Mouse (Mus musculus): ENCODE data around the gene Cdkn2c. TPM values are rescaled to one million over a fixed set of nuclear protein-coding genes. Genes with fewer than 3 reads are reported as not detected.

The Cdkn2c gene
- polyA plus RNA-seq, 1 experiment from 2014 or later: 10.6 TPM

DNA sequence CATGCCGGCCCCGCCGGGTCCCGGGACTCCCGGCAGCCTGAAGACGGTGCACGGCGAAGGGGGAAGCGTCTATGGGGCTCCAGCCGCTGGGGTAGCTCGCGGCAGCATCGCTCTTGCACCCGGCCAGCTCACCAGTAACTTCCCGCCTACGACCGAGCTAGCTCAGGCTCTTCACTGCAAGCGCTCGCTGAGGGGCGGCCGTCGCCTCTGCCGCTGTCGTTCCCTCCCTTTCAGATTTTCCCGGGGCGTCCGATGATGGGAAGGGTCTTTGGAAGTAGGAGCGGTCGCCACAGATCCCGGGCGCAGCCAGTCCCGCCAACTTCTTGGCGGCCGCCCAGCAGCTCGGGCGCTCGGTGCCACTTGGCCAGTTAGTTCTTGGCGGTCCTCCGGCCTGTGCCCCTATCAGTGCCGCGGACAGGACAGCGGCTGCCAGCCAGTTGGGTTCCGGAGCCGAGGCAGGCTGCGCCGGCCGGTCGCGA is 968 bp downstream of the Cdkn2c start:
- H3K36me3 ChIP-seq: no peaks in the 10 kb centered on the region
- under 1% methylated on average over 44 of the region's 49 CpGs for WGBS
- peak overlapping the region; percentile 98 for H3K4me2 ChIP-seq
- H3K27me3 ChIP-seq (replicated peaks): peaks cover 6% of the 10 kb centered on the region
- H3K9ac ChIP-seq: peak overlapping the region; percentile 61
- H3K4me1 ChIP-seq: peaks cover 10% of the 10 kb centered on the region; the same call in 1 of the 2 replicates
- no peaks in the 10 kb centered on the region for H3K9me3 ChIP-seq
- H3K4me3 ChIP-seq (replicated peaks): peak overlapping the region; percentile 78
- peak overlapping the region; percentile 80 for H3K27ac ChIP-seq
- ATAC-seq (ENCODE audit: insufficient read depth, low FRiP score, low read depth): peak; percentile 28; the same call in 1 of the 2 replicates

DNA sequence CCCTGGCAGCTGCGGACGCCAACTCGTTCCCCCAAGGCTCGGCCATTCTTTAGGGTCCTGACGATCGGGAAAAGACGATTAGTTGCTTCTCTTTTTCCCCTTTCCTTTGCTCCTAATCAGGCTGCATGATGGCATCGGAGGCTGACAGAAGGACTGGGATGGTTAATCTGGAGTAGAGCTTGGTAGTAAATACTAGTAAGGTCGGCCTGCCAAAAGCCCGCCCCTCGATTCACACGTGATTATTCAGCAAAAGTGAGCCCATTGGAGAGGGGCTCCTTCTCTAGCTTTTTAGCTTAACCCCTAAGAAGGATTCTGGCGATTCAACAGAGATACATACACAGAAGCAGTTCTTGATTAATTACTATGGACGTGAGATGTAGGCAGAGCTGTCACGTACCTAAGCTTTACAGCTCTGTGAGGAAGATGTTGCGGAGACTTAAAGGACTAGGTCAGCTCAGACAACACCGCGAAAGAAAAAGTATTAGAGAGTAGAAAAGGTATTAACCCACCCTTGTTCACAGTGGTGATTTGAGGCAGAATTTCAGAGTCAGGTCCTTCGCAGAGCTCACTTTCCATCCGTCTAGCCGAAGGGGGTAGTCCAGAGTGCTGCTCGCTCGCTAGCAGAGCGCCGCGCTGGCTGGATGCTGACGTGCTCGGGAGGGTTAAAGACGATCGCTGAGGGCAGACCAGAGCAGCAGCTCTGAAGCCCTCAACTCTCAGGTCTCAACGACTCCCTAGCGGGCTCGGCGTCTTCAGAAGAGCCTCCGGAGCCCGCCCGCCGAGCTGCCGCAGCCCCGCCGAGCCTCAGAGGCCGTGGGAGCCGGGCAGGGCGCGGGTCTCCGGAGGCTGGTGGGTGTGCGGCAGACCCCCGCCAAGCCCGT is 1.6 kb downstream of the Cdkn2c start:
- WGBS: under 1% methylated on average over 48 of the region's 49 CpGs
- peak overlapping the region; percentile 98 for H3K4me2 ChIP-seq
- H3K27ac ChIP-seq: peak overlapping the region; percentile 80; the same call in 1 of the 2 replicates
- peak overlapping the region; percentile 78 for H3K4me3 ChIP-seq (replicated peaks)
- no peak for ATAC-seq (ENCODE audit: insufficient read depth, low FRiP score, low read depth)
- H3K36me3 ChIP-seq: no peaks in the 10 kb centered on the region
- peak overlapping the region; percentile 61 for H3K9ac ChIP-seq
- peaks cover 9% of the 10 kb centered on the region for H3K27me3 ChIP-seq (replicated peaks)
- peaks cover 10% of the 10 kb centered on the region; the same call in 1 of the 2 replicates for H3K4me1 ChIP-seq
- no peaks in the 10 kb centered on the region for H3K9me3 ChIP-seq

DNA sequence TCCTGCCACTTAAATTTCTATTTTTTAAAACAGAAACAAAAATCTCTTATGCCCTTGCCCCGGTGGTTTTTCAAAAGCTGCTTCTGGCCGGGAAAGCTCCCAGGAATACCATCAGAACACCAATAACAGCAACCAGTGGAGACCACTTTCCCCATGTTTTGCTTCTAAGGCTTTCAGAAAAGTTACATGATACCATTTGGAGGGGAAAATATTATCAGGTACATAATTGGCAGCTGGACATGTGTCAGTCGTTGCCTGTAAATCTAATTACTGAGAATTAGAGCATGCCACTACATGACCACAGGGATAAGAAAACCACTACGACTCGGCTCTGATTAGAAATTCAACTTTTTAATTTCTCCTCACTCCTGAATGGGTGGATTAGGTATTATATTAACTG is 2.9 kb downstream of the Cdkn2c start:
- Histone ChIP-seq H3K36me3 (no peaks in the 10 kb centered on the region), H3K4me2 (peak overlapping the region; percentile 11; the same call in 1 of the 2 replicates)
- 19% methylated on average over 5 of the region's 5 CpGs for WGBS

DNA sequence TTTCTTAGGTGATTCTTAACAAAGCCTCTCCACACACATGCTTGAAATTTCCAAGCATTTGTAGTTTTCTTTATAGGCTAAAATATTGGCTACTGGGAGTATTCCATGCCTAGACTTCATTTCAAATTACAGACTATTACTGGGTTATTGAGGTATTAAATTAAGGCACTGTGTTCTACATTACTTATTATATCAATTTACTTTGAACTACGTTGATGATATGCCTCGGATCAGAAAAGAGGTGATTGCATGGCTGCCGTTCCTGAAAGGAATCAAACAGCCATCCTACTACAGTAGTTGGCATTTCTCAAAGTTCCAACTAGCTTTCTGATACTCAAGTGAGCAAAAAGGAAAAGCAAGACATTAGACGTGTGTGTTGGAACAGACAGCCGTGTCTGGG is 4.7 kb downstream of the Cdkn2c start:
- Histone ChIP-seq H3K4me1 (peaks cover 19% of the 10 kb centered on the region), H3K9me3 (no peaks in the 10 kb centered on the region), H3K27ac (no peak overlapping the region), H3K4me3 (replicated peaks) (no peak overlapping the region), H3K4me2 (no peak overlapping the region), H3K36me3 (no peaks in the 10 kb centered on the region), H3K27me3 (replicated peaks) (peaks cover 26% of the 10 kb centered on the region), H3K9ac (no peak overlapping the region)
- ATAC-seq (ENCODE audit: insufficient read depth, low FRiP score, low read depth): no peak
- WGBS: 33% methylated on average over 5 of the region's 5 CpGs

More for the DNA sequence above, 2.9 kb downstream of the Cdkn2c start:
- Histone ChIP-seq H3K4me1 (peaks cover 10% of the 10 kb centered on the region; the same call in 1 of the 2 replicates), H3K27ac (no peak overlapping the region), H3K27me3 (replicated peaks) (peaks cover 16% of the 10 kb centered on the region), H3K9me3 (no peaks in the 10 kb centered on the region), H3K9ac (no peak overlapping the region), H3K4me3 (replicated peaks) (peak overlapping the region; percentile 18; the same call in 1 of the 2 replicates)
- no peak for ATAC-seq (ENCODE audit: insufficient read depth, low FRiP score, low read depth)

DNA sequence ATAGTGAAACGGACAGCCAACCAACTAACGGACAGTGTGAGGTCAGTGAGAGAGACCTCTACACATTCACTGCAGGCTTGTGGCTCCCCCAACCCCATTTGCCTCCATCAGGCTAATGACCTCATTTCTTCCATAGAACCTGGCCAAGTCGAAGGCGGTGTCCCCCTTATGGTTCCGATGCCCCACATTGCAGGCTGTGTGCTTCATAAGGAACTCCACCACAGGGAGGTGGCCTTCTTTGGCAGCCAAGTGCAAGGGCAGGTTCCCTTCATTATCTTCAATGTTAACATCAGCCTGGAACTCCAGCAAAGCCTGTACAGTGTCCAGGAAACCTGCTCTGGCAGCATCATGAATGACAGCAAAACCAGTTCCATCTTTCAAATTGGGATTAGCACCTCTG is 5.8 kb downstream of the Cdkn2c start:
- Histone ChIP-seq H3K4me3 (replicated peaks) (no peak overlapping the region), H3K4me1 (peaks cover 23% of the 10 kb centered on the region), H3K27ac (no peak overlapping the region), H3K9me3 (no peaks in the 10 kb centered on the region), H3K9ac (no peak overlapping the region), H3K4me2 (no peak overlapping the region), H3K36me3 (no peaks in the 10 kb centered on the region), H3K27me3 (replicated peaks) (peaks cover 27% of the 10 kb centered on the region)
- no peak for ATAC-seq (ENCODE audit: insufficient read depth, low FRiP score, low read depth)
- WGBS: 38% methylated on average over 5 of the region's 5 CpGs

DNA sequence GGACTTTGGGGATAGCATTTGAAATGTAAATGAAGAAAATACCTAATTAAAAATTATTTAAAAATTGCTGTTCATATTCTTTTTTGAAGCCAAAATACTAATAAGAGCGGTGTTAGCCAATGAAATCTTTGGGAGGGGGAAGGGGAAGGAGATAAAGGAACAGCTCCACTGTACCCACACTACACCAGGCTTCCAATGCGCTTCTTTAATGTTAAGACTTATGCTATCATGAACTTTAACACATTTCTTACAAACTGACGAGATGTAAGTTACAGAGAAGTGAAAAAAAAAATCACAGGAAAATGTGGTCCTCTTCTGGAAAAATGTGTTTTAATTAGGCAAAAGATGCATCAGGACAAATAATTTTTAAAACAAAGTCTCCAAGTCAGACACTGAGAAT is 6.4 kb downstream of the Cdkn2c start:
- peaks cover 23% of the 10 kb centered on the region for H3K4me1 ChIP-seq
- H3K9me3 ChIP-seq: no peaks in the 10 kb centered on the region
- H3K27me3 ChIP-seq (replicated peaks): peaks cover 27% of the 10 kb centered on the region
- H3K36me3 ChIP-seq: no peaks in the 10 kb centered on the region
- 40% methylated on average over 3 of the region's 3 CpGs for WGBS
- H3K27ac ChIP-seq: no peak overlapping the region
- no peak overlapping the region for H3K4me2 ChIP-seq
- H3K9ac ChIP-seq: no peak overlapping the region
- H3K4me3 ChIP-seq (replicated peaks): no peak overlapping the region
- no peak for ATAC-seq (ENCODE audit: insufficient read depth, low FRiP score, low read depth)

DNA sequence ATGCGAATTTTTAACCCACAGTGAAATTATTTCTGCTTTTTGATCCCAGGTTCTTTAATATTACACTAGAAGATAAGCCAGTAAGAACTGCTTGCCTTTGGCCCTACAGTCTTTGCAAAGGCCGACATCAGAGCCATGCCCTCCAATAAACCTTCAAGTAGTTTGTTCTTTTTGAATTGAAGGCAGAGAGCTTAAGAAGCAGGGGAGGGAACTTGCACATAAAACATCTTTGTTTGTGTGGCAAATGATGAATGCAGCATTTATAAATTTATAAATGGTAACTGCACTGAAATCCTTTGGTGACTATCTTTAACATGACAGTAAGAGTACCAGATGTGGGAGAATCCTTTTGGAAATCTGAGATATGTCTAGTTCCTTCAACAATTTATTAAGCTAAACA is 7.4 kb downstream of the Cdkn2c start:
- H3K9ac ChIP-seq: no peak overlapping the region
- no peak for ATAC-seq (ENCODE audit: insufficient read depth, low FRiP score, low read depth)
- H3K9me3 ChIP-seq: no peaks in the 10 kb centered on the region
- no peaks in the 10 kb centered on the region for H3K36me3 ChIP-seq
- no peak overlapping the region for H3K4me2 ChIP-seq
- no peak overlapping the region for H3K27ac ChIP-seq
- H3K4me1 ChIP-seq: peaks cover 17% of the 10 kb centered on the region
- H3K4me3 ChIP-seq (replicated peaks): no peak overlapping the region
- WGBS: 24% methylated on average over 2 of the region's 2 CpGs
- H3K27me3 ChIP-seq (replicated peaks): peaks cover 35% of the 10 kb centered on the region

DNA sequence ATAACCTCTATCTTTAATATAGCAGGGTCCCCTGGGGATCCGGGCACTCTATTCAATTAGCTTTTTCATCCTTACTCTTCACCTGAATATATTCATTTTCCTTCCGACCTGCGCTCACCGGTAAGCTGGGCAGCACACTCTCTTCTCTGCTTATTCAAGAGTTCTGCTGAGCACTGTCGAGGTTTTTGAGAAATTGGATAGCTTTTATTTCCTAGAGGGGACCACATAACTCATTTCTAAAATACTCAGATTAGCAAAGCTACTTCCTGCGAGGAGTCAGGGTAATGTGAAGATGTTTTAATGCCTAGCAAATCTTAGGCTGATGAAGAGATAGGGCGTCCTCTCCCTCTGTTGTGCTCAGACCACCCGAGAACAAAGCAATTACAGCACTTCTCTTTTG is 8.2 kb downstream of the Cdkn2c start:
- Histone ChIP-seq H3K9ac (no peak overlapping the region), H3K27me3 (replicated peaks) (peaks cover 36% of the 10 kb centered on the region), H3K4me1 (peaks cover 13% of the 10 kb centered on the region), H3K27ac (no peak overlapping the region), H3K4me3 (replicated peaks) (no peak overlapping the region), H3K9me3 (no peaks in the 10 kb centered on the region), H3K36me3 (no peaks in the 10 kb centered on the region), H3K4me2 (no peak overlapping the region)
- ATAC-seq (ENCODE audit: insufficient read depth, low FRiP score, low read depth): no peak
- 12% methylated on average over 8 of the region's 8 CpGs for WGBS

DNA sequence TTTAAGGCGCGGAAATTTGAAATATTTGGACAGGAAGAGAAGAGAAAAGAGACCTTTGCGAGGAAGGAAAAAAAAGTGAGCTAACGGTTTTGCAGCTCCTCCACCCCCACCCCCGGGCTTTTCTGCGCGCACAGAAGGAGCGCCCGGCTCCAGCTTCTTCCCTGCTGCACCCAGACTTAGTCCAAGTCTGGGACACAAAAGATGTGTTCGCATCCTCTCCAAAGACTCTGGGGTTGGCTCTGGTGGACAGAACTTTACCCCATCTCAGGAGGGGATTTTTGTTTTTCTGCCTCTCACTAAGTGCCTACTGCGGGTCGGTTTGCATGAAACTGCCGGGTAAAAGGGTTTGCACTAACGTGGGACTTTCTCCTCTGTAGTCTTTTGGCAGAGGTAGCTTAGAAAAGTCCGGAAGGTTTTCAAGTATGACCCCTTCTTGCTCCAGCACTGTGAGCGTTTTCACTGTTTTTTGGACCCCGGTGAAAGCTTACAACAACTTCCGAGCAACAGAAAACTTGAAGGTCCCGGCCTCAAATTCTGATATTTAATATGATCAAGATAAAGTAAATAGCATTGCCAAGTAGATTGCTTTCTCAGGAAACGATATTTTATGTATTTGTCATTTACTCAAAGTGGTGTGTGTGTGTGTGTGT is 9.0 kb downstream of the Cdkn2c start:
- Histone ChIP-seq H3K27me3 (replicated peaks) (peaks cover 38% of the 10 kb centered on the region), H3K27ac (no peak overlapping the region)
- WGBS: 5% methylated on average over 20 of the region's 20 CpGs

DNA sequence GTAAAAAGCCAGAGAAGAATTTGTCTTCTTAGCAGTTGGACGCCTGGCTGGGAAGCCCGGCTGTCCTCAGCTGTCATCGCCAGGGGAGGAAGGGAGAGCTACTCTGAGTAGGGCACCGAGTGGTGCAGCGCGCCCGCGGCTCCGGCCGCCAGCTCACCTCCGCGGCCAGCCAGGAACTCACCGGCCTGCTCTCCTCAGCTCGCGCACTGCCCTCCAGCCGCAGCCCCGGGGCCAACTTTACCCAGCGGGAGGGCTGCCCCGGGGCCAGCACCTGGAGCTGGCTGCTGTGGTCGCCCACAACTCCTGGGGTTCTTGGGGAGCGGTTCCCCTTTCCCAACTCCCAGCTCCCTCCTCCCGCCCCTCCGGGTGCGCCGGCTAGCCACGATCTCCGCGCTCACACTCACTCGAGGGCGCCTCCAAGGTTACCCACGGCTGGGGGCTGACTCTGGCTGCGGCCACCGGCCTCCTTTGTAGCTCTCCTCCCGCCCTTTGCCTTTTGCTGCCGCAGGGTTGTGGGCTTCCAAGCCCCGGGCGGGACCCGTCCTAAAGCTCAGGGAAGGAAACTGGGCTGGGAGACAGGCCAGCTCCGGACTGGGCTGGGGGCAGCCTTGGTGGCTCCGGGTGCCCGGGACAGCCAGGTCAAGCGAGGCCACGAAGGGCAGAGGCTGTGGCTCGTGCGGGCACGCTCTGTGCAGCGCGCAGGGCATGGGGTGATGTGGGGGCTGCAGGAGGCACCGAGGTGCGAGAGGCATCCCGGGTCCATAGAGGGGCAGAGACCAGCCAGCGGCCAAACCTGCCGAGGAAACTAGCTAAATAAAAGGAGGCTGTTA is 9.8 kb downstream of the Cdkn2c start:
- Histone ChIP-seq H3K9ac (no peak overlapping the region), H3K27ac (no peak overlapping the region), H3K4me2 (peak overlapping the region; percentile 73), H3K4me3 (replicated peaks) (peak overlapping the region; percentile 35), H3K36me3 (no peaks in the 10 kb centered on the region), H3K9me3 (no peaks in the 10 kb centered on the region), H3K27me3 (replicated peaks) (peaks cover 38% of the 10 kb centered on the region), H3K4me1 (peaks cover 13% of the 10 kb centered on the region)
- WGBS: under 1% methylated on average over 48 of the region's 53 CpGs
- ATAC-seq (ENCODE audit: insufficient read depth, low FRiP score, low read depth): peak; percentile 31; the same call in 1 of the 2 replicates

More for the DNA sequence above, 9.0 kb downstream of the Cdkn2c start:
- ATAC-seq (ENCODE audit: insufficient read depth, low FRiP score, low read depth): no peak
- Histone ChIP-seq H3K9ac (no peak overlapping the region), H3K9me3 (no peaks in the 10 kb centered on the region), H3K4me1 (peaks cover 13% of the 10 kb centered on the region), H3K4me3 (replicated peaks) (peak overlapping the region; percentile 35), H3K36me3 (no peaks in the 10 kb centered on the region), H3K4me2 (peak overlapping the region; percentile 73)

DNA sequence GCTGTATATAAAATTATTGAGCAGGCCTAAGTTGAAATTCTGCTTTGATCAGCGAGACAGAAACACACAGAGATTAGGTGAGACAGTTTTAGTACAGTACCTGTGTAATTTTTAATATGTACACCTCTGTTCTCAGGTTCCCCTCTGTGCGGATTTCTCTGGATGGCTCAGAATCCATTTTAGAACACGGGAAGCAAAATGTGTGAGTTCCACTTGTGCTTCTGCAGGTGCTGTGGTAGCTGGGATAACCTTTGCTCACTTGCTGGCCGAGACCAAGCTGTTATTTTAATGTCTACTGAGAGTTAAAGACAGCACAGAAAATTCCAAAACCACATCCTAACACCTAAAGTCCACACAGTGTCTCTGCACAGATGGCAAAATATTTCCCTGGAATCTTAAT is 10.7 kb downstream of the Cdkn2c start:
- 17% methylated on average over 4 of the region's 4 CpGs for WGBS
- no peaks in the 10 kb centered on the region for H3K36me3 ChIP-seq
- H3K9ac ChIP-seq: no peak overlapping the region
- no peak overlapping the region for H3K4me2 ChIP-seq
- no peak for ATAC-seq (ENCODE audit: insufficient read depth, low FRiP score, low read depth)
- peaks cover 13% of the 10 kb centered on the region for H3K4me1 ChIP-seq
- H3K27ac ChIP-seq: no peak overlapping the region
- H3K27me3 ChIP-seq (replicated peaks): peaks cover 35% of the 10 kb centered on the region
- no peak overlapping the region for H3K4me3 ChIP-seq (replicated peaks)
- H3K9me3 ChIP-seq: no peaks in the 10 kb centered on the region
